Mouse (Mus musculus): ENCODE measurements at regions not wholly inside any gene's neighbourhood (a gene's known extent, or its start where the extent isn't known, plus 50 kb on each side); places are given as distances from the start of the nearest gene placed in this dataset.

DNA sequence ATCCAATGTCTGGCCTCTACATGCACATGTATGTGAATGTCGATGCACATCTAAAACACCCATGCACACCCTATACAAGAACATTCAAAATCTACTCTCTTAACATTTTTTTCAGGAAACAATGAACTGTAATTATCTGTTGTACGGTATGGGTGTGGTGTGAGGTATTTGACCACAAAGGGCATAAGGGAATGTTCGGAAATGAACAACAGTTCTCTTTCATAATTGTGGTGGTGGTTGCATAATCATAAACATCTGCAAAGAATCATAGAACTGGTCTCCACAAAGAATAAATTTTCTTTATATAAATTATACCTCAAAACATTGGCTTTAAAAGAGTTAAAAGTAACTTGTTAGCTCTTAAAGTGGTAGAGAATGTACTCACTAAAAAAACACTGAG, 478.9 kb upstream of the Btbd3 start:
- TF ChIP-seq EP300 (IDR thresholded peaks at IDR 0.05; ENCODE audit: low read depth) = no peak
- TF ChIP-seq CTCF (IDR thresholded peaks at IDR 0.05; ENCODE audit: low read depth) = no peak

Measured in liver, embryonic 14.5 days (tissue).